Mouse (Mus musculus) hindbrain, embryonic 13.5 days (tissue): ENCODE measurements around the gene Bpifa3. TPM values are rescaled to one million over a fixed set of nuclear protein-coding genes. Genes with fewer than 3 reads are reported as not detected.
"Not testable (repeated sequence)": the region's sequence is repeated elsewhere in the genome, so short reads cannot be mapped to it uniquely, and the experiment has no call there.

ENCODE experiments used
- ATAC-seq: fragments of 200-750 bp; cut with Nextera tagmentation; 2 replicates; pipeline ENCODE4 v1.8.0; 2017; ENCODE audit warnings: moderate TSS enrichment; ENCODE audit not compliant: low FRiP score
- H3K27ac ChIP-seq: fragments of 300-500 bp; sonication (generic); 2 replicates; pipeline ENCODE4 v1.5.1; 2015; ENCODE audit warnings: inconsistent platforms, mild to moderate bottlenecking, moderate library complexity
- H3K27me3 ChIP-seq: fragments of 300-500 bp; sonication (generic); 2 replicates; pipeline ENCODE4 v1.6.1; 2015; ENCODE audit warnings: mild to moderate bottlenecking, inconsistent platforms
- H3K36me3 ChIP-seq: fragments of 300-500 bp; sonication (generic); 2 replicates; pipeline ENCODE4 v1.6.1; 2015; ENCODE audit warnings: mild to moderate bottlenecking, inconsistent platforms
- H3K4me1 ChIP-seq: fragments of 300-500 bp; sonication (generic); replicated peaks from 2 replicates; pipeline ENCODE4 v1.6.1; 2015; ENCODE audit warnings: inconsistent platforms
- H3K4me2 ChIP-seq: fragments of 300-500 bp; sonication (generic); 2 replicates; pipeline ENCODE4 v1.6.1; 2015; ENCODE audit warnings: inconsistent platforms, mild to moderate bottlenecking, moderate library complexity
- H3K4me3 ChIP-seq: fragments of 300-500 bp; sonication (generic); 2 replicates; pipeline ENCODE4 v1.5.1; 2015; ENCODE audit warnings: mild to moderate bottlenecking, inconsistent platforms
- H3K9ac ChIP-seq: fragments of 300-500 bp; sonication (generic); 2 replicates; pipeline ENCODE4 v1.6.1; 2015; ENCODE audit warnings: mild to moderate bottlenecking, inconsistent platforms
- H3K9me3 ChIP-seq: fragments of 300-500 bp; sonication (generic); 2 replicates; pipeline ENCODE4 v1.6.1; 2016; ENCODE audit warnings: inconsistent platforms
- WGBS: fragments of 180-500 bp; shearing (Covaris S2); methylation state at CpG from one replicate; pipeline ENCODE4 v1.1.7; 2015; 5-methylcytosine and 5-hydroxymethylcytosine counted together
- polyA plus RNA-seq: library from polyadenylated mRNA; unstranded; fragments of >200 nt; fragmentation: Nextera tagmentation; extraction: Ambion mirVana; gene quantifications from 2 replicates; pipeline ENCODE4 v1.2.1, GENCODE M21; 2015

The Bpifa3 gene
- polyA plus RNA-seq, 1 experiment from 2014 or later = not detected

DNA sequence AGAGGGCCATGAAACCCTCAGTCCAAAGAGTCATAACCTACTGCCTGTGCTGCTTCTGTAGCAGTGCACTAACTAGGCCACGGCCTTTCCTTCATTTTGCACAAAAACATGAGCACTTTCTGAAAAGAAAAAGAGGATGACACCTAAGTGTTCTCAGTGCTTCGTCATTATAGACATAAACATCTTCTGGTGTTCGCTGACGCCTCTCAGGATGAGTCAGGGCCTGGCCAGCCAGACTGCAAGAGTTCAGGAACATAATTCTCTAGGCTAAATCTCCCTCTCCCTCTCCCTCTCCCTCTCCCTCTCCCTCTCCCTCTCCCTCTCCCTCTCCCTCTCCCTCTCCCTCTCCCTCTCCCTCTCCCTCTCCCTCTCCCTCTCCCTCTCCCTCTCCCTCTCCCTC is 52.9 kb downstream of the Bpifa3 start:
- H3K9ac ChIP-seq, H3K27ac ChIP-seq, H3K4me1 ChIP-seq, H3K27me3 ChIP-seq, H3K4me3 ChIP-seq, H3K36me3 ChIP-seq, H3K9me3 ChIP-seq, ATAC-seq, H3K4me2 ChIP-seq: not testable (repeated sequence)
- 81% methylated on average over 4 of the region's 4 CpGs for WGBS

DNA sequence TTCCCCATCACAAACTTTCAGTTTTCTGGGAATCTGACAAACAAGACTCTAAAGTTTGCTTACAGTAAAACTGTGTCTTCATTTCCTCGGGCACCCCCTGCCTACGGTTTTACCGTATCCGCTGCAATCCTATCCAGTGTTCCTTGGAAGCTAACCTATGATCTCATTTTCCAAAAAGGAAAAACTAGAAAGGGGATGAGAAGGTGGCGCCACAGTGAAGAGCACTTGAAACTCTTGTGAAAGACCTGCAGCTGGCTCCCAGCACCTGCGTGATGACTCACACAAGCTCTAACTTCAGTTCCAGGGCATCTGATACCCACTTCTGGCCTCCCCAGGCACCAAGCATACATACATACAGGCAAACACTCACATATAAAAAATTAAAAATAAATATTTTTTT is 55.2 kb downstream of the Bpifa3 start:
- H3K9me3 ChIP-seq = no peaks in the 10 kb centered on the region
- no peaks in the 10 kb centered on the region for H3K4me1 ChIP-seq
- no peak overlapping the region for H3K27ac ChIP-seq
- H3K36me3 ChIP-seq = no peaks in the 10 kb centered on the region
- ATAC-seq = no peak
- no peak overlapping the region for H3K4me2 ChIP-seq
- no peak overlapping the region for H3K9ac ChIP-seq
- H3K4me3 ChIP-seq = no peak overlapping the region
- 94% methylated on average over 6 of the region's 6 CpGs for WGBS
- H3K27me3 ChIP-seq = no peaks in the 10 kb centered on the region

DNA sequence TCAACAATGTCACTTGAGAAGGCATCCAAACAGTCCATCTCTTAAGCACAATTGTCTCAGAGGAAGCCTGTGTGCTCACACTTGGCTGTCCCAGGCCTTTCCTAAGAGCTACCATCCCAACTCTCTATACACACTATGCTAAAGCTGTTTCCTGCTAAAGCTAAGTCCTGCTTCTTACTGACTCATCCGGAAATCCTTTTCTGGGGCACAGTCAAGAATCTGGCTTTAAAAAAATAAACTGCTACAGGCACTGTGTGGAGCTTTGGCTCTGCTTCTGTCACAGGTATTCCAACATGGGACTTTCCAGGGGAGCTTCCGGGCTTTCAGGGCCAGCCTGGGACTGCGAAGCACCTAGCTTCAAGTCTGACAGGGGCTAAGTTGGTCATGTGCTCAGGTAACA is 55.6 kb downstream of the Bpifa3 start:
- H3K4me3 ChIP-seq = no peak overlapping the region
- H3K9ac ChIP-seq = no peak overlapping the region
- no peak overlapping the region for H3K4me2 ChIP-seq
- no peaks in the 10 kb centered on the region for H3K27me3 ChIP-seq
- no peaks in the 10 kb centered on the region for H3K36me3 ChIP-seq
- no peak for ATAC-seq
- no peak overlapping the region for H3K27ac ChIP-seq
- WGBS = 82% methylated on average over 3 of the region's 3 CpGs
- no peaks in the 10 kb centered on the region for H3K4me1 ChIP-seq
- H3K9me3 ChIP-seq = no peaks in the 10 kb centered on the region

DNA sequence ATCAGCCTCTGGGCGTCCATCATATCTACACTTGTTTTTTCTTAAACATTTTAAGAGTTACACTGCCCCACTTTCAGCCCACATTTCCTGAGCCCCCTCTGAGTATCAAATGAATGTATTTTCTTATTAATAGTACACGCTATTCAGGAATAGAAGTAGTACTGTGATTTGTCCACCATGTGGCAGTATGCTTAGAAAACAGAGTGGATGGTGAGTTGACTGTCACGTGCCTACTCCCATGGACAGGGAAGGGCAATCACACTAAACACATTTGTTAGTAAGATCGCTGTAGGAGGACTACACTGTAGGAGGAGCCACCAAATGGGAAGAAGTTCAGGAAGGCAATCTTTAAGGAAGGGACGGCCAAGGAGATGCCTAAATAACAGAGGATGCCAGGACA is 57.3 kb downstream of the Bpifa3 start:
- WGBS = 45% methylated on average over 5 of the region's 5 CpGs
- Histone ChIP-seq H3K4me1 (no peaks in the 10 kb centered on the region), H3K4me2 (no peak overlapping the region), H3K27me3 (no peaks in the 10 kb centered on the region), H3K36me3 (no peaks in the 10 kb centered on the region), H3K4me3 (no peak overlapping the region), H3K9ac (no peak overlapping the region), H3K27ac (no peak overlapping the region), H3K9me3 (no peaks in the 10 kb centered on the region)
- no peak for ATAC-seq

Other genes starting within 250 kb of the Bpifa3 start
- not detected in 2 replicates for gene Bpifb6, start 229.9 kb upstream of the Bpifa3 start, polyA plus RNA-seq
- 0.12 TPM in 1 of 2 replicates, not detected in the other for gene Bpifb3, start 212.1 kb upstream of the Bpifa3 start, polyA plus RNA-seq
- not detected in 2 replicates for gene Bpifb4, start 192.1 kb upstream of the Bpifa3 start, polyA plus RNA-seq
- gene Bpifa6, start 155.4 kb upstream of the Bpifa3 start, polyA plus RNA-seq = not detected in 2 replicates
- not detected in 2 replicates for gene Bpifa2, start 122.1 kb upstream of the Bpifa3 start, polyA plus RNA-seq
- not detected in 2 replicates for gene Bpifa1, start 12.5 kb downstream of the Bpifa3 start, polyA plus RNA-seq
- gene Bpifa5, start 32.3 kb downstream of the Bpifa3 start, polyA plus RNA-seq = not detected in 2 replicates
- gene Bpifb1, start 60.5 kb downstream of the Bpifa3 start, polyA plus RNA-seq = 0.27 TPM in 1 of 2 replicates, not detected in the other
- 0.26 and 0.39 TPM in 2 replicates for gene Bpifb5, start 93.4 kb downstream of the Bpifa3 start, polyA plus RNA-seq
- gene Bpifb9a, start 127.5 kb downstream of the Bpifa3 start, polyA plus RNA-seq = not detected in 2 replicates
- gene Bpifb9b, start 176.9 kb downstream of the Bpifa3 start, polyA plus RNA-seq = not detected in 2 replicates
- gene Cdk5rap1, start 242.7 kb downstream of the Bpifa3 start, polyA plus RNA-seq = 16.0 and 16.1 TPM in 2 replicates